Mouse (Mus musculus): Measurements from ENCODE around the gene Rybp.

The Rybp gene

GRCm38 (mm10) chr6:100287334-100288015, at the start of gene Rybp:
TSS of gene Rybp (minus strand) at chr6:100287485.
- DNase-seq (ENCODE audit: low spot score in 2 of 2): peak; percentile 92 to 95

- DNase-seq (ENCODE audit: low spot score in 2 of 2): no peak
Observed at GRCm38 (mm10) chr6:100336591-100337148, 49.4 kb upstream of the Rybp start.

GRCm38 (mm10) chr6:100335506-100336144, 48.3 kb upstream of the Rybp start:
- no peak for DNase-seq (ENCODE audit: low spot score in 2 of 2)

GRCm38 (mm10) chr6:100333745-100334144, 46.5 kb upstream of the Rybp start:
- no peak for DNase-seq (ENCODE audit: low spot score in 2 of 2)

- DNase-seq (ENCODE audit: low spot score in 2 of 2): no peak
Observed at GRCm38 (mm10) chr6:100332479-100332878, 45.2 kb upstream of the Rybp start.

GRCm38 (mm10) chr6:100331582-100331981, 44.3 kb upstream of the Rybp start:
- no peak for DNase-seq (ENCODE audit: low spot score in 2 of 2)

GRCm38 (mm10) chr6:100331055-100331454, 43.8 kb upstream of the Rybp start:
- no peak for DNase-seq (ENCODE audit: low spot score in 2 of 2)

- no peak for DNase-seq (ENCODE audit: low spot score in 2 of 2)
Observed at GRCm38 (mm10) chr6:100329542-100329941, 42.3 kb upstream of the Rybp start.

GRCm38 (mm10) chr6:100327050-100327449, 39.8 kb upstream of the Rybp start:
- DNase-seq (ENCODE audit: low spot score in 2 of 2): no peak

- no peak for DNase-seq (ENCODE audit: low spot score in 2 of 2)
Observed at GRCm38 (mm10) chr6:100323756-100324430, 36.6 kb upstream of the Rybp start.

GRCm38 (mm10) chr6:100322561-100322960, 35.3 kb upstream of the Rybp start:
- DNase-seq (ENCODE audit: low spot score in 2 of 2): no peak

- no peak for DNase-seq (ENCODE audit: low spot score in 2 of 2)
Observed at GRCm38 (mm10) chr6:100322145-100322544, 34.9 kb upstream of the Rybp start.

- no peak for DNase-seq (ENCODE audit: low spot score in 2 of 2)
Observed at GRCm38 (mm10) chr6:100314201-100314600, 26.9 kb upstream of the Rybp start.

- no peak for DNase-seq (ENCODE audit: low spot score in 2 of 2)
Observed at GRCm38 (mm10) chr6:100311167-100311566, 23.9 kb upstream of the Rybp start.

GRCm38 (mm10) chr6:100304831-100305230, 17.5 kb upstream of the Rybp start:
- no peak for DNase-seq (ENCODE audit: low spot score in 2 of 2)

- no peak for DNase-seq (ENCODE audit: low spot score in 2 of 2)
Observed at GRCm38 (mm10) chr6:100301410-100302108, 14.3 kb upstream of the Rybp start.

- no peak for DNase-seq (ENCODE audit: low spot score in 2 of 2)
Observed at GRCm38 (mm10) chr6:100300831-100301230, 13.5 kb upstream of the Rybp start.

GRCm38 (mm10) chr6:100298945-100299344, 11.7 kb upstream of the Rybp start:
- DNase-seq (ENCODE audit: low spot score in 2 of 2): no peak

GRCm38 (mm10) chr6:100297536-100297935, 10.3 kb upstream of the Rybp start:
- DNase-seq (ENCODE audit: low spot score in 2 of 2): no peak

- no peak for DNase-seq (ENCODE audit: low spot score in 2 of 2)
Observed at GRCm38 (mm10) chr6:100292411-100292810, 5.1 kb upstream of the Rybp start.

- no peak for DNase-seq (ENCODE audit: low spot score in 2 of 2)
Observed at GRCm38 (mm10) chr6:100289058-100289457, 1.8 kb upstream of the Rybp start.

- no peak for DNase-seq (ENCODE audit: low spot score in 2 of 2)
Observed at GRCm38 (mm10) chr6:100288730-100289035, 1.4 kb upstream of the Rybp start.

Data from spleen, postnatal 36 days (tissue).